Mouse (Mus musculus) fat pad, adult 2 months (tissue): ENCODE data around the gene Ralgps2.

Source experiments
- DNase-seq: peaks from one replicate; pipeline ENCODE4 v3.0.0-alpha.2; 2011; ENCODE audit warnings: low read depth, low spot score; ENCODE audit errors: extremely low read depth

Gene Ralgps2

DNA sequence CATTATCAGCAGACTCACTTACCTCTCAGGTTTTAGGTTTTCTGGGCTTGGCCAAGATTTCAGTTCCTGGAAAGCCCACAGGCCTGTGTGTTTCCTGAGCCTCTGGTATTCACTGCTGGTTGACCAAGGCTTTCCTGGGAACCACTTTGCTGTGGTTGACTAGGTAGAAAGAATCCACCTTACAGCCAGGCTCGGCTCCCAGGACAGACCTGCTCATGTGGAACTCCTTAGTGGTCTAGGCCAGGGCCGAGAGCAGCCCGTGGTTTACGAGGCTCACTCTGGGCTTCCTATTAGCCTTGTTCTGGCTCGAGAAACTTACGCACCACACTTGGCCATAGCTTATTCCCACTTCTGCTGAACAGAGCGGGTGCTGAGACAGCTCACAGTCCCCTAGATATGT is 163.4 kb downstream of the Ralgps2 start:
- no peak for DNase-seq

DNA sequence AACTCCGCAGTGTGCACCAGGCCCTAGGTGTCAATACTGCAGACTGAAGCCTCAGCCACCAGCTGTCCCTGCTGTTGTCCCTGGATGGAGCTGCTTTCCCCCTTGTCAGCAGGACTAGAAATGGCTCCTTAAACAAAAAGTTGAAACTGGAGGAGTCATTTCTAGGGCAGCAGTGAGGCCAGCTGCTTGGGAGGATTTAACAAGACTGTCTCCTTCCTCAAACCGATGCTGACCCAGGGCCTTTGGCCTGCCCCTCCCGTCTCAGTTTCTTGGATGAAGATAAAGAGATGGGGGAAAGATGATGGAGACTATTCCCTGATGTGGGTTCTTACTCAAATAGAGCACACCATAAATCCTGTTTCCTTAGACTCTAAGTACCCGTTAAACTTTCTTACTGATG is 164.2 kb downstream of the Ralgps2 start:
- DNase-seq, result no peak

DNA sequence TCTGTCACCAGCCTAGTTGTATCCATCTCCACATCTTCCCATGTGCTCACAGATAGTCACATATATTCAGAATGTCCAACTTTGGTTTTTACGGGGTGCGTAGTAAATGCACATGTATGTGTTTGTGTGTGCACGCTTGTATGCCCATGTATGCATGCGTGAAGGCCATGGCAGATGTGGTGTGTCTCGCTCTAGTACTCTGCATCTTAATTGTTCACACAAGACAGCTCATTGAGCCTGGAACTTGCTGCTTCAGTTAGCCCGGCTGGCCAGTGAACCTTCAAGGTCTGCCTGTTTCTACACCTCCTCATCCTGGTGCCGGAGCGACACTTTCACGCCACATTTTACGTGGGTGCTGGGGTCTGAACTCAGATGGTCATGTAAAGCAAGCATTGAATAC is 168.6 kb downstream of the Ralgps2 start:
- no peak for DNase-seq

DNA sequence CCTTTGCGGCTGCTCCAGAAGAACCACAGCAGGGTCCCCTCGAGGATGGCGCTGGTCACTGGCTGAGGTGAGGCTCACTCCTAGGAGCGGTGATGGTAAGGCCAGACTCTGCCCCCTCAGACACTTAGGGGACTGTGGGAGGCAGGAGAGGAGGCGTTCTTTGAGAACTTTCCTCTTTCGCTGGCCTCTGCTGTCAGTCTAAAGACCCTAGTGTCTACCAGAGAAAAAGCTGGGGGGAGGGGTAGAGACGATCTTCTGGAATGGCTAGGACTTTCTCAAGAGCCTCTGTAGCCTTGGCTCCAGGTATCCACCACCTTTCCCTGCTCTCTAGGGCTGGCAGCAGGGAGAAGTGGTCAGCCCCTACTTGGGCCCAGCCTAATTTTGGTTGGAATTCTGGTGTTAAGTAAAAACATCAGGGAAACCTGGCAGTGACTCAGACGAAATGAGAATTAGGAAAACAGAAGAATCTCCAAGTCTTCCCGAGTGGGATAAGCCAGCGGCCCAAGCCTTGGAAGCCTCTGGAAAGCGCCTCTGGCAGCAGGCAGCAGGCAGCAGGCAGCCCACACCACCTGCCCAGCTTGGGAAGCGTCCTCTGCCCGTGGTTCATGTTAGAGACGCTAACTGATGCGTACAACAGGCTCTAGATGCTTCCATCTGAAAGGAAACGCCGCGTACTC is 169.7 kb downstream of the Ralgps2 start:
- no peak for DNase-seq

DNA sequence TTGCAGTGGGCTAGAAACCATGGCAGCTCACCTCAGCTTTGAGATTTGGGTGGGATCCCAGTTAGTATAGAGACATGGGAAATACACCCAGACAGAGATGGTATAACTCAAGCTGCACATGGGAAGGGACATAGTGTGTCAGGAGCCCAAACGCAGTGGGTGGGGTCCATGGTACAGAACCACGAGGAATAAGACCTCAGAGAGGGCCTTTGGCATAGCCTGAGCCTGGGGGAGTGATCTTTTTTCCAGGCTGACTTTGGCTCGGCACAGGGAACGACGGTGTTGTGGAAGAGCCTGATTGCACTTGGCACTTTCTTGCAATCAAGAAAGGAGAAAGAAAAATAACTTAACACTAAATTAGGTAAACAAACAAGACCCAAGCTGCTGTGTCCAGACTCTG is 170.3 kb downstream of the Ralgps2 start:
- no peak for DNase-seq

DNA sequence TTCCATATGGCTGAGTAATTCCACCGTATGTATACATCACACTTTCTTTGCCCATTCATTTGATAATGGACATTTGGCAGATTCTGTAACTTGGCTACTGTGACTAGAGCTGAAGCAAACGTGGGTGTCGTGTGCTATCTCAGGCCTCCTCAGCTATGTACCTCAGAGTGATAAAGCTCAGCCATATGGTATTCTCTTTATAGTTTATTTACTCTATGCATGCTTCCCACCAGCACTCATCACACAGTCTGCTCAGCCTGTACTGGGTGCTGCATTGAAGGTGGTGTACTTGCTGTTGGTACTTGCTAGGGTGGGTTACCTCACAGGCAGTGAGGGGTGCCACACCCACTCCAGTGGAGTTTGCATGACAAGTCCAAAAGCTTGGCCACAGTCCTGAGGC is 174.1 kb downstream of the Ralgps2 start:
- DNase-seq, result no peak

DNA sequence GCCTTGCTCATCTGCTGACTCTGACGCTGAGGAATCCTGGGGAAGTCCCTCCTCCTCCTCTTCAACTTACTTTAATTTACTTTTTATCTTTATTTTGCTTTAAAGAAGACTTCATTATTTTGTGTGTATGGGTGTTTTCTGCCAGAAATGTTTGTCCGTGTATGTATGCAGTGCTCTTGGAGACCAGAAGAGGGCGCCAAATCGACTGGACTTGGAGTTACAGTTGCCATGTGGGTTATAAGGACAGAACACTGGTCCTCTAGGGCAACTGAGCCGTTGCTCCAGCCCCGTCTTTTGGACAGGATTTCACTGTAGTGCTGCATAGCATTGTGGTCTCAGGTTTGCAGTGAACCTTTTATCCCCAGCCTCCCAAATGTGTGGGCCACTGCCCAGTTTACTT is 174.8 kb downstream of the Ralgps2 start:
- no peak for DNase-seq

DNA sequence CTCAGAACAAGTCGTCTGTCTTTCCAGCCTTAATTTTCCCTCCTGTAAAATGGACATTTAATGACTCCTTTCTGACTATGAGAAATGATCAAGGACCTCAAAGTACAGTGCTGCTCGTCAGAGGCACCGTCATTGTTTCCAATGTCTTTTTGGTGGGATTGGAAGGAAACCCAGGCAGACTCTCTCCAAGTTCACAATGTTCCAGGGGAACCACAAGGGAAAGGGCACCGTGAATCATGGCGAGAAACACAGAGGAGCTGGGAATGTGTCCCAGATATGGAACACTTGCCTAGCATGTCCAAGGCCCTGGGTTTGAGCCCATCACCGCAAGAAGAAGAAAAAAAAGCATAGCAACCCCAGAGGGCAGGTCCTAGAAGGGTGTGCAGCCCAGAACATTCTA is 176.1 kb downstream of the Ralgps2 start:
- no peak for DNase-seq

DNA sequence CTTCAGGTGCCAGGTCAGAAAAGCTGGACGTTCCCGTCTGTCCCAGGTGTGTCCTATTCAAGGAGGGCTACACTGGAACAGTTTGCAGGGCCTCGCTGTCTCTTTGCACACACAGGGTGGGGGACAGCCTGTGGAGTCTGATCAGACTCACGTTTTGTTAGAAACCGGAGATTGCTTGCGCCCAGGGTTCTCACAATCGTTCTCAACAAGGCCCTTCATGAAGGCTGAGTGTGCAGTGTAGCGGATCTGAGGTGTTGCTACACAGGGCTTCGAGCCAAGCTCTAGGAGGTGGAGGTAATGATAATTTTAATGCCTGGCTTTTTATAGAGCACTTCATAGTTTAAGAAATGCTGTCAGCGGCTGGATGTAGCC is 178.0 kb downstream of the Ralgps2 start:
- no peak for DNase-seq

DNA sequence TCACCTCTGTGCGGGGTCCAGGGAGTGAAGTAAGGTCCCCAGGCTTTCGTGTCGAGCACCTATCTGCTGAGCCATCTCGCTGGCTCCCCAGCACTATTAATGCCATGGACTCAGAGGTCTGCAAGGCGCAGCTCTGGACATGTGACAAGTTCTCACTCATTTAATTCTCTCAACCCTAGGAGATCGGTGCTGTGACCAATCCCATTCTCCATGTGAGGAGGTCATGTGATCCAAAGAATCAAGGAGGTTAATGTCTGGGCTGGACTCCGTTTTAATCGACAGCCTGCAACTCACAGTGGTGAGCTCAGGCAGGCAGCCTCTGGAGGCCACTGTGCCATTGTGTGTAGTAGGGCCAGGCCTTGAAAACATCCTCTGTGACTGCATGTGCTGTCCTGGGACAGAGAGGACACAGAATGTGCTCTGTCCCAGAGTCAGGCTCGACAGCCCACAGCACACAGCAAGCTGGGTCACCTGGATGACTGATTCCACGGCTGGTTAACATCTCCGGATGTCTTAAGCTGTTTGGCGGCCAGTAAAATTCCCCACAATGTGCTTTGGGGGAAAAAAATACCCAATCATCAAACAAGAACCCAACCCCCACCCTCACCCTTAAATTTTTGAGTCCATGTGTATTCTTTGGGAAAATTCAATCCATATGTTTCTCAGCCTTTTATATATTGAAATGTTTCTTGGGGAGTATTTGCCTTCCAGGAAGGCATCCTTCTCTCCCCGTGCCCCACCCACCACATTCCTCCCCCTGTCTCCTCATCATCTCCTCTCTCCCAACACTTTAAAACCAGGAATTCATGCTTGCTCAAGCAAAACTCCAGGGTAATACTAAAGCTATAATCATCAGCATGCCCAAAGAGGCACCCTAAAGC is 178.6 kb downstream of the Ralgps2 start:
- no peak for DNase-seq

DNA sequence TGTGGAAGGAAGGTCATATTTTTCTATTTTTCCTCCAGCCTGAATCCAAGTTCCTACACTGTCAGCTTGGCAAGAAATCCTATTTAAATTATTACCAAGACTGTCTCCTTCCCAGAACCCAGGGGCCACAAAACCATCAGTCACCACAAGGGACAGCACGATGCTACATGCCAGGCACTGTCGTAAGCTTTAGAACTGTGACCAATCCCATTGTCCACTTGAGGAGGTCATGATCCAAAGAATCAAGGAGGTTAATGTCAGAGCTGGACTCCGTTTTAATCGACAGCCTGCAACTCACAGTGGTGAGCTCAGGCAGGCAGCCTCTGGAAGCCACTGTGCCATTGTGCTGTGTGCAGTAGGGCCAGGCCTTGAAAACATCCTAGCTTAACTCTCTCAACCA is 181.1 kb downstream of the Ralgps2 start:
- no peak for DNase-seq

DNA sequence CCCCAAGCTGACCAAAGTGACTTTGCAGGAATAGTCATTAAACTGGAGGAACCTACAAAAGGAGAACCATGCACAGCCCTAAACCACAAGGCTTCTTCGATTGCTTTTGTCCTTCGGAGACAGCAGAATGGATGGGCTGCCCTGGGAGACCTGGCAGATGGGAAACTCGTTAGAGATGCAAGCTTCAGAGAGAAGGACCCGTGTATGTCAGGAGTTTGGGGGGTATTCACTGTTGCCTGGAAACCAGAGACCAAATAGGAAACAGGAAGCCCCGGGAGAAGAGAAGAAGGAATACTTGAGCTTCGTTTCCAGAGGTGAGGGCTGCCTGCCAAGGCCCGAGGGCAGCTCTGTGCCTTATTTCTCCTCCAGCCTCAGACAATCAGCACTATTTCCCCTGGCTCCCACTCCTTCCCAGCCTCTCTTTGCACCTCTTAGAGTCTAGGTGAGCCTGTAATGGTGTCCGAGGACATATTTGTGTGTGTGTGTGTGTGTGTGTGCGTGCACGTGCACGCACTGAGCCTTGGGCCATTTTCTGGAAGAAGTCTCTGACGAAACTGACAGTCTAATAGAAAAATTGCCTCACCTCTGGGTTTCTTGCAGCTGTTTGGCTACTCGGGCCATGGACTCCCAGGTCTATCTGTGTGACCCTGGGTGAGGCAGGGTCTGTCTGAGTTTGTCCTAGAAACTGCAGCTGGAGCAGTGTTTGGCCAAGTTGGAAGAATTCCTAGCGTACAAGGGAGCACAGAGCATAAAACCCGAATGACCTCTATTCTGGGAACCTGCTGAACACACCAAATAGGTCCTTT is 184.6 kb downstream of the Ralgps2 start:
- DNase-seq, result no peak
